Mouse (Mus musculus) embryonic fibroblast, embryonic 13.5 days (primary cell): ENCODE results near the gene Tctn3.

Source experiments
- CTCF ChIP-seq: IDR thresholded peaks from 2 replicates; pipeline ENCODE4 v1.5.1; 2011; ENCODE audit warnings: mild to moderate bottlenecking, control low read depth, low read length, moderate library complexity, borderline replicate concordance; ENCODE audit not compliant: insufficient read depth
- POLR2A ChIP-seq: IDR thresholded peaks from 2 replicates; pipeline ENCODE4 v1.6.1; 2011; ENCODE audit warnings: low read depth, mild to moderate bottlenecking, control low read depth, low read length, moderate library complexity

DNA sequence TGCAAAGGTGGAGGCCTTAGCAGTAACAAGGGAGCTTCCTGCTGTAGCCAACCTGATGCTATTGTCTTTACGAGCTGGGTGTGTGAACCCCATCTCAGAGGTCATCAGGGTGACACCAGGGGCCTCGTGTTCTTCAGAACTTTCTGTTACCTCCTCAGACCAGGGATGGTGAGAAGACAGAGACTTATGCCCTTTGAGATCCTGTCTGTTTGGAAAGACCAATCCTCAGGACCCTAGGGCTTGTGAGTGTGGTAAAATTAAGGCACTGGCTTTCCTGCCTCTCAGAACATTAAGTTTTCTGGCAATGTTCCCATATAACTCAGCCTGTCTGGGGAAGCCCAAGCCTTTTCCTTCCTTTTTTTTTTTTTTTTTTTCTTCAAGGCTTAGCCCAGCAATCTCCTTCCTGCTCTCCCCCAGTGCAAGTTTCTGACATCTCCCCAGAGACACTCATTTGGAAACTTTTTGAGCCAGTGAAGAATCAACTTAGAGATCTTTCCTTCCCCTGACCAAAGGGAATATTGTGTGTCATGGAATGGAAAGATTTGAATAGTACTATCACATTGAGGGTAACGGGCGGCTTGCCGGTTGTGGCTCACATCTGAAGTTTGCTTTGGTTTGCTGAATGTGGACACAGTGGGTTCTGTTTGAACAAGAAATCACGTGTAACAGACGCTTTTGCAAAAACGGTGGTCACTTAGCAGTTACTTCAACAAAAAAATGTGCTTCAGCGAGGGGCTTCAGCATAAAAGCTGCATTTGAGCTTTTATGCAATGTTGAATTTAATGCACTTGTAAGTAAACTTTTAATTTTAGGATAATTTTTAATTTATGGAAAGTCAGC, 35.5 kb upstream of the Tctn3 start:
- TF ChIP-seq CTCF (no peak), POLR2A (no peak)
